9 mouse cellular contexts compared by ENCODE assay signal in the genomic region with DNA sequence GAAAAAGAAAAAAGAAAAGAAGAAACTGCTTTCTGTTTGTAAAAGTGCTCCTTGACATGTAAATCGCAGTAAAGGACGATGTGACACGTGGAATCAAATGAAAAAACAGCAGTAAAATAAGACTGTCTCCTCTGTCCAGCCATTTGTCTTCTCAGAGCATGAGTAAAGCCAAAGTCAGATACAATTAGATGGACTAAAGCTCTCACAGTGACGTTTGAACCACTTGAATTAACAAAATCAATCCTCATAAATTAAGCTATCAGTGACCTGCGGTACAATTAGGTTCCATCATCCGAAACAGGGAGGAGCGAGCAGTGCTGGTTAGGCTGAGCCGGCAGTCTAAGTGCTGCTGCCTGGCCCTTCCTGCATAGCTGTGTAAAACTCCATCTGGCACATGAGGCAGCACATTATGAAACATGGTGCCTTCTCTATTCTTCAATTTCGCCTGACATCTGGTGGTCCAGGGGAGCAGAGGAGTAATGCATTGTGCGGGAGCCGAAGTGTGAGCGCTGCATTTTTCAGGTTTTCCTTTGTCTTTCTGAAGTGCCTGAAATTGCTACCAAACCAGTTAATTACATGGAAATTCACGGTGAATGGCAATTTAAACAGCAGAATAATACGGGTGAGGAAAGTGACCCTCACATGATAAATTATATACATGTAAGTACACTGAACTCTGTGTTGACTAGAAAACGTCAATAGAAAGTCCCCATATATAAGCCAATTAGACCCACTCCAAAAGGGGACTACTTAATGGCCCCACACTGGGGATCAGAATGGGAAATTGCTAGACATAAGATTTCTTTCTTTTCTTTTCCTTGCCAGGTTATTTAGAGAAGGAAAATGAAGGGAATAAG.
DNase-seq lines count a peak whose midpoint lies in the region; ATAC-seq and TF ChIP-seq lines count a peak whose summit lies in the region.
"Had no signal": no experiment of that assay in that cellular context is flagged by ENCODE, and none has a peak within 500 bp of the region (broad histone marks: within the 10 kb centered on the region; RNA-seq: fewer than 3 reads in every experiment).

No protein-coding gene starts in this region.

- TF ChIP-seq POLR2A in heart, adult 2 months (IDR thresholded peaks at IDR 0.05; ENCODE audit: insufficient read depth, low read depth, low read length): no peak

- peak overlapping the region; percentile 86 for H3K27ac ChIP-seq in forebrain, embryonic 12.5 days
- peak overlapping the region; percentile 90 for H3K27ac ChIP-seq in hindbrain, embryonic 13.5 days
- H3K27ac ChIP-seq in liver, postnatal 0 days (ENCODE audit: low read depth): no peak overlapping the region
- no peak overlapping the region for H3K27ac ChIP-seq in heart, adult 2 months
- H3K27ac ChIP-seq: heart, embryonic 15.5 days had no signal

- intact Hi-C loops in left cerebral cortex, postnatal 14 days (cut with DNase I): no loop called here
- intact Hi-C loops in heart, adult 2 months (cut with DNase I): no loop called here

- H3K9ac ChIP-seq in forebrain, embryonic 12.5 days: no peak overlapping the region
- peak overlapping the region; percentile 35 for H3K9ac ChIP-seq in hindbrain, embryonic 13.5 days
- H3K9ac ChIP-seq in liver, postnatal 0 days (replicated peaks): no peak overlapping the region
- no peak overlapping the region for H3K9ac ChIP-seq in heart, adult 2 months (ENCODE audit: low read depth, low read length)
- H3K9ac ChIP-seq: heart, embryonic 15.5 days had no signal

- no peaks in the 10 kb centered on the region for H3K79me2 ChIP-seq in heart, adult 2 months (replicated peaks; ENCODE audit: control insufficient read depth, insufficient read depth, low read length)

- no peak for TF ChIP-seq CTCF in liver, postnatal 0 days (IDR thresholded peaks at IDR 0.05; ENCODE audit: low read depth)
- TF ChIP-seq CTCF in heart, adult 2 months (IDR thresholded peaks at IDR 0.05): no peak

- H3K27me3 ChIP-seq in forebrain, embryonic 12.5 days: no peaks in the 10 kb centered on the region
- peaks cover 37% of the 10 kb centered on the region for H3K27me3 ChIP-seq in hindbrain, embryonic 13.5 days
- H3K27me3 ChIP-seq in liver, postnatal 0 days (ENCODE audit: insufficient read depth, low read length): no peaks in the 10 kb centered on the region
- no peaks in the 10 kb centered on the region for H3K27me3 ChIP-seq in heart, adult 2 months (ENCODE audit: control insufficient read depth, insufficient read depth, low read length)
- H3K27me3 ChIP-seq: heart, embryonic 15.5 days had no signal

- no peaks in the 10 kb centered on the region for H3K9me3 ChIP-seq in forebrain, embryonic 12.5 days
- H3K9me3 ChIP-seq in hindbrain, embryonic 13.5 days: no peaks in the 10 kb centered on the region
- H3K9me3 ChIP-seq in liver, postnatal 0 days (ENCODE audit: low read length): no peaks in the 10 kb centered on the region
- H3K9me3 ChIP-seq: heart, embryonic 15.5 days had no signal

- 21% methylated on average over 15 of the region's 15 CpGs for WGBS in forebrain, embryonic 12.5 days
- 22% methylated on average over 15 of the region's 15 CpGs for WGBS in hindbrain, embryonic 13.5 days
- WGBS in liver, postnatal 0 days (ENCODE audit: insufficient replicate concordance): 74% methylated on average over 15 of the region's 15 CpGs
- WGBS in heart, adult 2 months: 88% methylated on average over 15 of the region's 15 CpGs

- H3K4me2 ChIP-seq in forebrain, embryonic 12.5 days: peak overlapping the region; percentile 31
- peak overlapping the region; percentile 33 for H3K4me2 ChIP-seq in hindbrain, embryonic 13.5 days
- H3K4me2 ChIP-seq in liver, postnatal 0 days (ENCODE audit: low read depth, low read length): no peak overlapping the region
- H3K4me2 ChIP-seq: heart, embryonic 15.5 days had no signal

- H3K36me3 ChIP-seq in forebrain, embryonic 12.5 days (replicated peaks): no peaks in the 10 kb centered on the region
- H3K36me3 ChIP-seq in hindbrain, embryonic 13.5 days: no peaks in the 10 kb centered on the region
- H3K36me3 ChIP-seq in liver, postnatal 0 days (replicated peaks; ENCODE audit: insufficient read depth, low read length): no peaks in the 10 kb centered on the region
- H3K36me3 ChIP-seq in heart, adult 2 months (ENCODE audit: control insufficient read depth, insufficient read depth, low read length): no peaks in the 10 kb centered on the region
- H3K36me3 ChIP-seq: heart, embryonic 15.5 days had no signal

- H3K4me3 ChIP-seq in forebrain, embryonic 12.5 days (replicated peaks): no peak overlapping the region
- H3K4me3 ChIP-seq in hindbrain, embryonic 13.5 days: no peak overlapping the region
- no peak overlapping the region for H3K4me3 ChIP-seq in liver, postnatal 0 days (ENCODE audit: low read depth, low read length)
- H3K4me3 ChIP-seq in heart, adult 2 months: no peak overlapping the region
- H3K4me3 ChIP-seq: heart, embryonic 15.5 days had no signal

- TF ChIP-seq EP300 in liver, postnatal 0 days (IDR thresholded peaks at IDR 0.05; ENCODE audit: low read depth): no peak
- no peak for TF ChIP-seq EP300 in heart, adult 2 months (IDR thresholded peaks at IDR 0.05; ENCODE audit: insufficient read depth, low read depth, low read length)

- peak; percentile 24 to 35 for DNase-seq in left cerebral cortex, postnatal 14 days (ENCODE audit: low spot score in 2 of 2)
- DNase-seq in retina, embryonic 14.5 days (ENCODE audit: low spot score): peak; percentile 76
- DNase-seq in liver, postnatal 0 days: no peak
- DNase-seq in spleen, postnatal 14 days (ENCODE audit: low spot score in 2 of 2): no peak
- no peak for DNase-seq in heart, adult 2 months

- peaks cover 19% of the 10 kb centered on the region for H3K4me1 ChIP-seq in forebrain, embryonic 12.5 days
- peaks cover 21% of the 10 kb centered on the region for H3K4me1 ChIP-seq in hindbrain, embryonic 13.5 days (replicated peaks)
- no peaks in the 10 kb centered on the region for H3K4me1 ChIP-seq in liver, postnatal 0 days (ENCODE audit: insufficient read depth)
- no peaks in the 10 kb centered on the region for H3K4me1 ChIP-seq in heart, adult 2 months (ENCODE audit: control insufficient read depth, insufficient read depth, low read length)
- H3K4me1 ChIP-seq: heart, embryonic 15.5 days had no signal

- ATAC-seq in forebrain, embryonic 12.5 days (ENCODE audit: low FRiP score): peak; percentile 93
- ATAC-seq in hindbrain, embryonic 13.5 days (ENCODE audit: low FRiP score): peak; percentile 94
- no peak for ATAC-seq in inflammation-experienced regulatory T-cells, adult 6 months
- no peak for ATAC-seq in liver, postnatal 0 days

Comparison
In these comparisons a context has a peak if more than half of its experiments do, and no peak if none do; other contexts are left out.
1. ATAC-seq: peak in forebrain, embryonic 12.5 days (single experiment) and hindbrain, embryonic 13.5 days (single experiment); none in inflammation-experienced regulatory T-cells, adult 6 months (single experiment) and liver, postnatal 0 days (single experiment).
2. H3K27ac ChIP-seq: peak in forebrain, embryonic 12.5 days (single experiment) and hindbrain, embryonic 13.5 days (single experiment); none in liver, postnatal 0 days (single experiment) and heart, adult 2 months (single experiment).
3. DNase-seq: peak in left cerebral cortex, postnatal 14 days (2 of 2) and retina, embryonic 14.5 days (single experiment); none in liver, postnatal 0 days (single experiment), spleen, postnatal 14 days (0 of 2) and heart, adult 2 months (0 of 2).